Mouse (Mus musculus) heart, postnatal 0 days (tissue): ENCODE measurements at regions not wholly inside any gene's neighbourhood (a gene's known extent, or its start where the extent isn't known, plus 50 kb on each side); places are given as distances from the start of the nearest gene placed in this dataset.

Experiments
- CTCF ChIP-seq: IDR thresholded peaks from 2 replicates; pipeline ENCODE4 v1.5.1; 2016; ENCODE audit warnings: antibody characterized with exemption, control low read depth, low read depth
- EP300 ChIP-seq: IDR thresholded peaks from 2 replicates; pipeline ENCODE4 v1.6.1; 2016; ENCODE audit warnings: antibody characterized with exemption, low read depth

- TF ChIP-seq CTCF (no peak), EP300 (no peak)
Measured at GRCm38 (mm10) chr17:64956506-64956905, 120.6 kb upstream of the 4930583I09Rik start.
